8 mouse cellular contexts compared by ENCODE assay signal in genomic region chr9:89210353-89211064, GRCm38 (mm10). TPM values are rescaled to one million over a fixed set of nuclear protein-coding genes. Genes with fewer than 3 reads are reported as not detected.
A peak's percentile ranks its signal among the peaks of the same experiment; 100 is the strongest.
DNase-seq lines count a peak whose midpoint lies in the region; ATAC-seq and TF ChIP-seq lines count a peak whose summit lies in the region.
"Not testable (repeated sequence)": the region's sequence is repeated elsewhere in the genome, so short reads cannot be mapped to it uniquely, and the experiment has no call there.

Gene Mthfs (plus strand): TSS chr9:89210676.

- WGBS in forebrain, embryonic 14.5 days, result 31% methylated on average over 9 of the region's 12 CpGs
- WGBS in heart, embryonic 16.5 days, result 25% methylated on average over 9 of the region's 12 CpGs

- TF ChIP-seq CTCF in G1E (IDR thresholded peaks at IDR 0.05; ENCODE audit: low read depth, low read length), result not testable (repeated sequence)

- H3K4me2 ChIP-seq in forebrain, embryonic 14.5 days (ENCODE audit: low read length), result peak within 1 kb of the TSS; percentile 41
- peak within 1 kb of the TSS; percentile 59 for H3K4me2 ChIP-seq in heart, embryonic 16.5 days (ENCODE audit: low read depth, low read length)

- DNase-seq in G1E (ENCODE audit: low spot score); left cerebral cortex, postnatal 4 days: not testable (repeated sequence)
- peak; percentile 37 for DNase-seq in cerebellum, adult 8-10 months
- DNase-seq in forebrain, embryonic 14.5 days (ENCODE audit: low spot score), result peak; percentile 17
- DNase-seq in kidney, adult 18-20 months, result peak; percentile 28
- peak; percentile 25 for DNase-seq in retina, embryonic 14.5 days (ENCODE audit: low spot score)

- not testable (repeated sequence) for H3K27me3 ChIP-seq in G1E (ENCODE audit: insufficient read depth, low read length); forebrain, embryonic 14.5 days (replicated peaks; ENCODE audit: control insufficient read depth, insufficient read depth, low read length); heart, embryonic 16.5 days (ENCODE audit: control insufficient read depth, insufficient read depth, low read length); megakaryocyte, embryonic 14.5 days (replicated peaks)

- intact Hi-C loops in left cerebral cortex, postnatal 4 days (cut with DNase I), result not testable (repeated sequence)

- not testable (repeated sequence) for H3K9me3 ChIP-seq in G1E (replicated peaks); forebrain, embryonic 14.5 days (replicated peaks; ENCODE audit: control insufficient read depth, low read length); heart, embryonic 16.5 days (replicated peaks; ENCODE audit: control insufficient read depth, low read length); megakaryocyte, embryonic 14.5 days

- not testable (repeated sequence) for H3K4me1 ChIP-seq in G1E (ENCODE audit: insufficient read depth, low read depth, low read length); forebrain, embryonic 14.5 days (ENCODE audit: control insufficient read depth, insufficient read depth, low read length); heart, embryonic 16.5 days (ENCODE audit: control insufficient read depth, insufficient read depth, low read length); megakaryocyte, embryonic 14.5 days

- 0 out of 2 replicates have a peak, but pooled peaks have one; percentile 18 for ATAC-seq in G1E (ENCODE audit: extremely low read depth, insufficient number of reproducible peaks, low FRiP score, poor library complexity, severe bottlenecking)
- peak; percentile 61 for ATAC-seq in forebrain, embryonic 14.5 days
- peak; percentile 56; the same call in 1 of the 2 replicates for ATAC-seq in heart, embryonic 16.5 days (replicated peaks; ENCODE audit: extremely low read depth, insufficient read depth, low FRiP score)

- peak within 1 kb of the TSS; percentile 72; the same call in 1 of the 2 replicates for H3K27ac ChIP-seq in forebrain, embryonic 14.5 days (ENCODE audit: low read depth, low read length)
- H3K27ac ChIP-seq in heart, embryonic 16.5 days (ENCODE audit: low read length), result peak within 1 kb of the TSS; percentile 71

- peak within 1 kb of the TSS; percentile 63; the same call in 1 of the 2 replicates for H3K4me3 ChIP-seq in G1E (ENCODE audit: low read depth, low read length)
- peak within 1 kb of the TSS; percentile 17 for H3K4me3 ChIP-seq in forebrain, embryonic 14.5 days (ENCODE audit: low read depth, low read length)
- H3K4me3 ChIP-seq in heart, embryonic 16.5 days (ENCODE audit: low read length), result peak within 1 kb of the TSS; percentile 41
- peak within 1 kb of the TSS; percentile 90 for H3K4me3 ChIP-seq in megakaryocyte, embryonic 14.5 days (replicated peaks)

- not testable (repeated sequence) for H3K9ac ChIP-seq in forebrain, embryonic 14.5 days (ENCODE audit: low read length)
- H3K9ac ChIP-seq in heart, embryonic 16.5 days (ENCODE audit: low read length), result peak within 1 kb of the TSS; percentile 38

- H3K36me3 ChIP-seq in G1E (replicated peaks); forebrain, embryonic 14.5 days (ENCODE audit: control insufficient read depth, insufficient read depth, low read length); heart, embryonic 16.5 days (ENCODE audit: control insufficient read depth, insufficient read depth); megakaryocyte, embryonic 14.5 days (replicated peaks; ENCODE audit: low read length): not testable (repeated sequence)

RNA-seq across cellular contexts. Expression of gene Mthfs, which starts in this region (rescaled TPM):
- total RNA-seq in G1E (2014; fragmentation: Nextera tagmentation) (14.1 and 16.6 TPM in 2 replicates), G1E (2017) (7.3 and 12.8 TPM in 2 replicates)
- 2.3 and 3.8 TPM in 2 replicates for polyA plus RNA-seq in G1E (2012)
- 8.5 and 14.1 TPM in 2 replicates for polyA plus RNA-seq in forebrain, embryonic 14.5 days (2014; fragmentation: Nextera tagmentation; extraction: Ambion mirVana)
- polyA plus RNA-seq in heart, embryonic 16.5 days (2015; fragmentation: Nextera tagmentation; extraction: Ambion mirVana), result 17.3 and 18.2 TPM in 2 replicates
- total RNA-seq in left cerebral cortex, postnatal 4 days (2021), result 10 to 100 TPM; 30.0 to 32.6 TPM
- 6.5 TPM in 1 of 2 replicates, not detected in the other for polyA plus RNA-seq in megakaryocyte, embryonic 14.5 days (2012; ENCODE audit: insufficient read depth, low replicate concordance)

Comparison
In these comparisons a context has a peak if more than half of its experiments do, and no peak if none do; other contexts are left out.
1. H3K4me3 ChIP-seq: peak in every context shown above with its lines; median percentile 90 in megakaryocyte, embryonic 14.5 days; 63 in G1E; 41 in heart, embryonic 16.5 days; 17 in forebrain, embryonic 14.5 days.